Mouse (Mus musculus) naive thymus-derived CD4-positive, alpha-beta T cell, adult 2 months (primary cell): ENCODE data around the gene Ccdc62.
A peak's percentile ranks its signal among the peaks of the same experiment; 100 is the strongest.

ENCODE experiments used
- DNase-seq: peaks from one replicate; pipeline ENCODE4 v3.0.0-alpha.2; 2011; ENCODE audit warnings: low read depth

The Ccdc62 gene

GRCm38 (mm10) chr5:123930508-123930989, at the start of gene Ccdc62:
Ccdc62 (plus strand) TSS chr5:123930679.
- peak; percentile 96 for DNase-seq

- DNase-seq: no peak
These were observed 49.7 kb upstream of the Ccdc62 start for GRCm38 (mm10) chr5:123880778-123881177.

GRCm38 (mm10) chr5:123883891-123884290, 46.6 kb upstream of the Ccdc62 start:
- DNase-seq: no peak

- DNase-seq: no peak
These were observed 46.1 kb upstream of the Ccdc62 start for GRCm38 (mm10) chr5:123884332-123884731.

- DNase-seq: no peak
These were observed 44.1 kb upstream of the Ccdc62 start for GRCm38 (mm10) chr5:123886365-123886764.

- DNase-seq: no peak
These were observed 40.2 kb upstream of the Ccdc62 start for GRCm38 (mm10) chr5:123890312-123890711.

- DNase-seq: no peak
These were observed 39.5 kb upstream of the Ccdc62 start for GRCm38 (mm10) chr5:123890987-123891386.

GRCm38 (mm10) chr5:123891669-123892068, 38.8 kb upstream of the Ccdc62 start:
- DNase-seq: peak; percentile 66

- no peak for DNase-seq
These were observed 37.0 kb upstream of the Ccdc62 start for GRCm38 (mm10) chr5:123893520-123893919.

GRCm38 (mm10) chr5:123896395-123896794, 34.1 kb upstream of the Ccdc62 start:
- DNase-seq: no peak

GRCm38 (mm10) chr5:123897352-123897751, 33.1 kb upstream of the Ccdc62 start:
- peak; percentile 37 for DNase-seq

- DNase-seq: no peak
These were observed 26.3 kb upstream of the Ccdc62 start for GRCm38 (mm10) chr5:123904059-123904672.

- DNase-seq: peak; percentile 18
These were observed 24.1 kb upstream of the Ccdc62 start for GRCm38 (mm10) chr5:123906146-123906975.

GRCm38 (mm10) chr5:123906976-123907630, 23.4 kb upstream of the Ccdc62 start, which contains the start of gene Denr:
Denr (plus strand) TSS chr5:123907175.
- peak; percentile 99 for DNase-seq

- peak; percentile 23 for DNase-seq
These were observed 22.9 kb upstream of the Ccdc62 start for GRCm38 (mm10) chr5:123907631-123907977.

- peak; percentile 58 for DNase-seq
These were observed 15.6 kb upstream of the Ccdc62 start for GRCm38 (mm10) chr5:123914852-123915251.

- DNase-seq: no peak
These were observed 8.4 kb upstream of the Ccdc62 start for GRCm38 (mm10) chr5:123922112-123922511.

GRCm38 (mm10) chr5:123927118-123927517, 3.4 kb upstream of the Ccdc62 start, which contains the start of gene Gm43518:
Gm43518 (plus strand) TSS chr5:123927418.
- DNase-seq: no peak

GRCm38 (mm10) chr5:123931131-123931530, 652 bp downstream of the Ccdc62 start:
- no peak for DNase-seq

GRCm38 (mm10) chr5:123932927-123933326, 2.4 kb downstream of the Ccdc62 start:
- DNase-seq: no peak

GRCm38 (mm10) chr5:123933556-123933955, 3.1 kb downstream of the Ccdc62 start:
- DNase-seq: no peak

GRCm38 (mm10) chr5:123933957-123934591, 3.6 kb downstream of the Ccdc62 start:
- DNase-seq: no peak
